Mouse (Mus musculus) hindbrain, embryonic 14.5 days (tissue): ENCODE data around the gene Mob3a. TPM values are rescaled to one million over a fixed set of nuclear protein-coding genes. Genes with fewer than 3 reads are reported as not detected.
A peak's percentile ranks its signal among the peaks of the same experiment; 100 is the strongest.

Experiments used
- ATAC-seq: fragments of 200-750 bp; cut with Nextera tagmentation; 2 replicates; pipeline ENCODE4 v1.8.0; 2017; ENCODE audit warnings: moderate number of reproducible peaks, mild to moderate bottlenecking, moderate TSS enrichment, moderate library complexity; ENCODE audit not compliant: low FRiP score
- DNase-seq: peaks from one replicate; pipeline ENCODE4 v3.0.0-alpha.2; 2015; ENCODE audit warnings: low spot score
- H3K27ac ChIP-seq: fragments of 300-500 bp; sonication (generic); 2 replicates; pipeline ENCODE4 v1.5.1; 2014; ENCODE audit warnings: mild to moderate bottlenecking, moderate library complexity
- H3K27me3 ChIP-seq: fragments of 300-500 bp; sonication (generic); 2 replicates; pipeline ENCODE4 v1.6.1; 2014; ENCODE audit warnings: mild to moderate bottlenecking, low read length, mixed read lengths; ENCODE audit not compliant: control insufficient read depth, insufficient read depth
- H3K36me3 ChIP-seq: fragments of 300-500 bp; sonication (generic); replicated peaks from 2 replicates; pipeline ENCODE4 v1.6.1; 2014; ENCODE audit not compliant: control insufficient read depth, insufficient read depth
- H3K4me1 ChIP-seq: fragments of 300-500 bp; sonication (generic); replicated peaks from 2 replicates; pipeline ENCODE4 v1.6.1; 2014; ENCODE audit warnings: antibody characterized with exemption, low read length, mixed read lengths; ENCODE audit not compliant: control insufficient read depth, insufficient read depth
- H3K4me2 ChIP-seq: fragments of 300-500 bp; sonication (generic); replicated peaks from 2 replicates; pipeline ENCODE4 v1.6.1; 2014; ENCODE audit warnings: mild to moderate bottlenecking, moderate library complexity
- H3K4me3 ChIP-seq: fragments of 300-500 bp; sonication (generic); replicated peaks from 2 replicates; pipeline ENCODE4 v1.5.1; 2014; ENCODE audit warnings: mild to moderate bottlenecking, low read length
- H3K9ac ChIP-seq: fragments of 300-500 bp; sonication (generic); 2 replicates; pipeline ENCODE4 v1.6.1; 2014
- H3K9me3 ChIP-seq: fragments of 300-500 bp; sonication (generic); 2 replicates; pipeline ENCODE4 v1.6.1; 2016; ENCODE audit warnings: low read length; ENCODE audit not compliant: control insufficient read depth
- WGBS: fragments of 180-500 bp; shearing (Covaris S2); extraction: QIAGEN DNeasy Blood & Tissue Kit; methylation state at CpG from one replicate; pipeline ENCODE4 v1.1.7; 2014; 5-methylcytosine and 5-hydroxymethylcytosine counted together
- polyA plus RNA-seq: library from polyadenylated mRNA; unstranded; fragments of >200 nt; fragmentation: Nextera tagmentation; extraction: Ambion mirVana; gene quantifications from 2 replicates; pipeline ENCODE4 v1.2.1, GENCODE M21; 2014

Gene Mob3a
- 45.3 and 47.1 TPM in 2 replicates for polyA plus RNA-seq

- ATAC-seq (peak; percentile 97), DNase-seq (peak; percentile 99)
- Histone ChIP-seq H3K27ac (peak within 1 kb of the TSS; percentile 84), H3K4me3 (peak within 1 kb of the TSS; percentile 66), H3K36me3 (peaks cover 30% of the 10 kb centered on the region), H3K4me2 (peak within 1 kb of the TSS; percentile 60), H3K27me3 (no peaks in the 10 kb centered on the region), H3K9ac (peak within 1 kb of the TSS; percentile 72), H3K4me1 (peaks cover 31% of the 10 kb centered on the region), H3K9me3 (no peaks in the 10 kb centered on the region)
- whole genome bisulfite sequencing, result under 1% methylated on average over 59 of the region's 59 CpGs
Observed at GRCm38 (mm10) chr10:80701721-80702535, at the start of gene Mob3a, which contains the start of gene Izumo4. Mob3a (minus strand) TSS chr10:80701977. Izumo4 (plus strand) TSS chr10:80702184.

GRCm38 (mm10) chr10:80751188-80751832 is 49.5 kb upstream of the Mob3a start:
- Histone ChIP-seq H3K4me2 (peak overlapping the region; percentile 24), H3K9me3 (no peaks in the 10 kb centered on the region), H3K4me3 (0 out of 2 replicates have a peak overlapping the region, but pooled peaks have one; percentile 3), H3K36me3 (no peaks in the 10 kb centered on the region), H3K27ac (no peak overlapping the region), H3K27me3 (no peaks in the 10 kb centered on the region), H3K4me1 (peaks cover 6% of the 10 kb centered on the region), H3K9ac (no peak overlapping the region)
- ATAC-seq (no peak), DNase-seq (no peak)
- 18% methylated on average over 16 of the region's 16 CpGs for WGBS

- H3K4me3 ChIP-seq, result no peak overlapping the region
- WGBS, result 11% methylated on average over 6 of the region's 6 CpGs
- no peaks in the 10 kb centered on the region for H3K9me3 ChIP-seq
- peak; percentile 71 for DNase-seq
- ATAC-seq, result no peak
- H3K27ac ChIP-seq, result no peak overlapping the region
- no peaks in the 10 kb centered on the region for H3K4me1 ChIP-seq
- no peaks in the 10 kb centered on the region for H3K27me3 ChIP-seq
- no peaks in the 10 kb centered on the region for H3K36me3 ChIP-seq
- no peak overlapping the region for H3K9ac ChIP-seq
- no peak overlapping the region for H3K4me2 ChIP-seq
Observed at GRCm38 (mm10) chr10:80748609-80749008, 46.8 kb upstream of the Mob3a start.

GRCm38 (mm10) chr10:80747410-80747809 is 45.6 kb upstream of the Mob3a start:
- H3K36me3 ChIP-seq, result no peaks in the 10 kb centered on the region
- 0 out of 2 replicates have a peak, but pooled peaks cover 4% of the 10 kb centered on the region for H3K4me1 ChIP-seq
- H3K4me2 ChIP-seq, result no peak overlapping the region
- H3K4me3 ChIP-seq, result no peak overlapping the region
- H3K27ac ChIP-seq, result no peak overlapping the region
- 18% methylated on average over 3 of the region's 3 CpGs for WGBS
- 0 out of 2 replicates have a peak, but pooled peaks have one; percentile 38 for ATAC-seq
- H3K9ac ChIP-seq, result no peak overlapping the region
- no peaks in the 10 kb centered on the region for H3K9me3 ChIP-seq
- H3K27me3 ChIP-seq, result no peaks in the 10 kb centered on the region
- peak; percentile 79 for DNase-seq

GRCm38 (mm10) chr10:80744262-80744661 is 42.5 kb upstream of the Mob3a start:
- ATAC-seq (no peak), DNase-seq (no peak)
- 35% methylated on average over 5 of the region's 5 CpGs for WGBS
- no peaks in the 10 kb centered on the region for H3K36me3 ChIP-seq
- H3K9me3 ChIP-seq, result no peaks in the 10 kb centered on the region
- H3K9ac ChIP-seq, result no peak overlapping the region
- no peak overlapping the region for H3K4me3 ChIP-seq
- H3K4me1 ChIP-seq, result peaks cover 24% of the 10 kb centered on the region
- no peak overlapping the region for H3K27ac ChIP-seq
- H3K4me2 ChIP-seq, result no peak overlapping the region
- no peaks in the 10 kb centered on the region for H3K27me3 ChIP-seq

GRCm38 (mm10) chr10:80742180-80742978 is 40.6 kb upstream of the Mob3a start, which contains the start of gene Ap3d1:
Ap3d1 (minus strand) TSS chr10:80742264.
- peak; percentile 99 for ATAC-seq
- WGBS, result 1% methylated on average over 24 of the region's 25 CpGs
- no peaks in the 10 kb centered on the region for H3K9me3 ChIP-seq
- peak within 1 kb of the TSS; percentile 93 for H3K4me2 ChIP-seq
- peak; percentile 97 for DNase-seq
- peak within 1 kb of the TSS; percentile 97 for H3K9ac ChIP-seq
- peak within 1 kb of the TSS; percentile 96 for H3K4me3 ChIP-seq
- peak within 1 kb of the TSS; percentile 88 for H3K27ac ChIP-seq
- peaks cover 24% of the 10 kb centered on the region for H3K4me1 ChIP-seq
- H3K36me3 ChIP-seq, result no peaks in the 10 kb centered on the region; the same call in 1 of the 2 replicates
- no peaks in the 10 kb centered on the region for H3K27me3 ChIP-seq

- Histone ChIP-seq H3K4me2 (peak overlapping the region; percentile 93), H3K36me3 (peaks cover 5% of the 10 kb centered on the region; the same call in 1 of the 2 replicates), H3K4me3 (peak overlapping the region; percentile 96), H3K4me1 (peaks cover 24% of the 10 kb centered on the region), H3K27ac (peak overlapping the region; percentile 88), H3K9ac (peak overlapping the region; percentile 97), H3K9me3 (no peaks in the 10 kb centered on the region), H3K27me3 (no peaks in the 10 kb centered on the region)
- no peak for DNase-seq
- under 1% methylated on average over 46 of the region's 46 CpGs for WGBS
- no peak for ATAC-seq
Observed at GRCm38 (mm10) chr10:80741634-80742179, 39.9 kb upstream of the Mob3a start.

- 31% methylated on average over 5 of the region's 5 CpGs for WGBS
- H3K9me3 ChIP-seq, result no peaks in the 10 kb centered on the region
- H3K36me3 ChIP-seq, result peaks cover 5% of the 10 kb centered on the region; the same call in 1 of the 2 replicates
- no peaks in the 10 kb centered on the region for H3K27me3 ChIP-seq
- peaks cover 24% of the 10 kb centered on the region for H3K4me1 ChIP-seq
- DNase-seq (no peak), ATAC-seq (no peak)
- peak overlapping the region; percentile 96 for H3K4me3 ChIP-seq
- peak overlapping the region; percentile 88 for H3K27ac ChIP-seq
- peak overlapping the region; percentile 93 for H3K4me2 ChIP-seq
- peak overlapping the region; percentile 97 for H3K9ac ChIP-seq
Observed at GRCm38 (mm10) chr10:80741146-80741545, 39.4 kb upstream of the Mob3a start.
